Mouse (Mus musculus) spleen, adult 2 months (tissue): ENCODE results near the gene Mrpl24.

Experiments used
- CTCF ChIP-seq: fragments of 200-500 bp; IDR thresholded peaks from 2 replicates; pipeline ENCODE4 v1.5.1; 2011; ENCODE audit warnings: mild to moderate bottlenecking, inconsistent platforms; ENCODE audit not compliant: insufficient read depth, insufficient read length, insufficient replicate concordance; ENCODE audit errors: extremely low read depth
- POLR2A ChIP-seq: fragments of 200-500 bp; IDR thresholded peaks from 2 replicates; pipeline ENCODE4 v1.6.1; 2011; ENCODE audit warnings: low read depth, low read length, inconsistent platforms

DNA sequence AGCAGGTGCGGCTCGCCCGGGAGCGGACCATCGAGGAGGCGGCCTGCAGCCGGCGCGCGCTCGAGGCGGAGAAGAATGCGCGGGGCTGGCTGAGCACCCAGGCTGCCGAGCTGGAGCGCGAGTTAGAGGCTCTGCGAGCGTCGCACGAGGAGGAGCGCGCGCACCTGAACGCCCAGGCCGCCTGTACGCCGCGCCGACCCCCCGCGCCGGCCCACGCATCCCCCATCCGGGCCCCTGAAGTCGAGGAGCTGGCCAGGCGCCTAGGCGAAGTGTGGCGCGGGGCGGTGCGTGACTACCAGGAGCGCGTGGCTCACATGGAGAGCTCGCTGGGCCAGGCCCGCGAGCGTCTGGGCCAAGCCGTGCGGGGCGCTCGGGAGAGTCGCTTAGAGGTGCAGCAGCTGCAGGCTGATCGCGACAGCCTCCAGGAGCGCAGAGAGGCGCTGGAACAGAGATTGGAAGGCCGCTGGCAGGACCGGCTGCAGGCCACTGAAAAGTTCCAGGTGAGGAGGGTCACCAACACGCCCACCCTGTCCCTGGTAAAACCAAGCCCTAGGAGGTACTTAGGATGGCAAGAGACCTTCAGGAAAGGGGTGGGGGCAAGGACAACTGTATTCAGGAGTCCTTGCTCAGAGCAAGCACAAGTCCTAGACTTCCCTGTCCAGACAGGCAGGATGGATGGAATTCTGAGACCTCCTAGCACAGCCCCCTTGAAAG, 52.3 kb downstream of the Mrpl24 start:
- TF ChIP-seq POLR2A (no peak), CTCF (no peak)
